In the genomic region with DNA sequence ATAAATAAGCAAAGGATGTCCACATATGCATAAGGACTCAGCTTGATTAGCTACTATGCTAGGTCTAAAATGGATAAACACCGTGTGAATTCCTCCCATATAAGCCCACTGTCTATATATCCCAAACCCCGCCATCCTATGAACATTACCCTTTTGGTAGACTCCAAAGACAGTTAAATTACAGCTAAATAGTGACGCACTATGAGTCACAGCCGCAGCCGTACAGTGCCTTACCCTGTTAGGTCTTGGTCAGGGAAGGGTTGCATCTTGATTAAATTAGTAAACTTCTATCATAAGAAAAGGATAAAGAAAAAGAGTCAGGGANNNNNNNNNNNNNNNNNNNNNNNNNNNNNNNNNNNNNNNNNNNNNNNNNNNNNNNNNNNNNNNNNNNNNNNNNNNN, we compare ENCODE assay signal across 27 mouse cellular contexts.
"Had no signal": no experiment of that assay in that cellular context is flagged by ENCODE, and none has a peak within 500 bp of the region (broad histone marks: within the 10 kb centered on the region; RNA-seq: fewer than 3 reads in every experiment).

No protein-coding gene starts in this region.

- H3K4me3 ChIP-seq: heart, adult 2 months; heart, embryonic 13.5 days; heart, embryonic 15.5 days; hindbrain, embryonic 13.5 days; hindbrain, embryonic 15.5 days; intestine, embryonic 15.5 days; kidney, embryonic 15.5 days; limb, embryonic 10.5 days; limb, embryonic 12.5 days; liver, embryonic 13.5 days had no signal

- H3K4me1 ChIP-seq: hindbrain, embryonic 15.5 days; intestine, embryonic 15.5 days; kidney, embryonic 15.5 days; limb, embryonic 10.5 days; limb, embryonic 12.5 days had no signal

- ATAC-seq: inflammation-experienced regulatory T-cells, adult 6 months; intestine, embryonic 15.5 days had no signal

- DNase-seq: gastrocnemius, postnatal 14 days; gastrocnemius, postnatal 36 days; heart, adult 11 months; heart, adult 2 months; heart, postnatal 14 days; heart, postnatal 36 days; kidney, adult 11 months; kidney, adult 2 months; kidney, adult 9 months; kidney, postnatal 14 days; kidney, postnatal 36 days; layer of hippocampus, adult 9-11 months; layer of hippocampus, postnatal 36 days; liver; liver, embryonic 13.5 days had no signal

- H3K4me2 ChIP-seq: heart, embryonic 11.5 days; heart, embryonic 13.5 days; heart, embryonic 15.5 days; hindbrain, embryonic 13.5 days; hindbrain, embryonic 15.5 days; intestine, embryonic 15.5 days; kidney, embryonic 15.5 days; limb, embryonic 12.5 days; liver, embryonic 11.5 days; liver, embryonic 13.5 days had no signal

- H3K9ac ChIP-seq: heart, embryonic 13.5 days; heart, embryonic 15.5 days; hindbrain, embryonic 13.5 days; hindbrain, embryonic 15.5 days; intestine, embryonic 15.5 days; kidney, embryonic 15.5 days; limb, embryonic 12.5 days; liver, embryonic 13.5 days had no signal

- H3K27ac ChIP-seq: heart, adult 2 months; heart, embryonic 13.5 days; heart, embryonic 15.5 days; hindbrain, embryonic 15.5 days; intestine, embryonic 15.5 days; kidney, embryonic 15.5 days; kidney, postnatal 0 days; limb, embryonic 10.5 days; limb, embryonic 12.5 days; liver, embryonic 13.5 days had no signal

- H3K36me3 ChIP-seq: heart, embryonic 13.5 days; heart, embryonic 15.5 days; hindbrain, embryonic 13.5 days; hindbrain, embryonic 15.5 days; intestine, embryonic 15.5 days; kidney, embryonic 15.5 days; limb, embryonic 10.5 days; limb, embryonic 12.5 days; liver, embryonic 13.5 days had no signal

- H3K9me3 ChIP-seq: heart, embryonic 13.5 days; heart, embryonic 15.5 days; hindbrain, embryonic 13.5 days; hindbrain, embryonic 15.5 days; intestine, embryonic 15.5 days; kidney, embryonic 15.5 days; limb, embryonic 10.5 days; limb, embryonic 12.5 days; liver, embryonic 13.5 days had no signal

- H3K27me3 ChIP-seq: heart, embryonic 13.5 days; heart, embryonic 15.5 days; hindbrain, embryonic 13.5 days; hindbrain, embryonic 15.5 days; intestine, embryonic 15.5 days; kidney, embryonic 15.5 days; limb, embryonic 12.5 days; liver, embryonic 13.5 days had no signal
